Mouse (Mus musculus) embryo, embryonic 11 days (tissue): ENCODE measurements around the gene Tgfbr3.
"Not testable (repeated sequence)": the region's sequence is repeated elsewhere in the genome, so short reads cannot be mapped to it uniquely, and the experiment has no call there.

Experiments used
- DNase-seq: peaks from one replicate; pipeline ENCODE4 v3.0.0-alpha.2; 2015

Gene Tgfbr3

GRCm38 (mm10) chr5:107237971-107238426 is 51.4 kb downstream of the Tgfbr3 start:
- DNase-seq = peak; percentile 54

GRCm38 (mm10) chr5:107236975-107237374 is 52.5 kb downstream of the Tgfbr3 start:
- no peak for DNase-seq

- no peak for DNase-seq
Observed at GRCm38 (mm10) chr5:107236039-107236438, 53.4 kb downstream of the Tgfbr3 start.

GRCm38 (mm10) chr5:107233366-107234354 is 55.8 kb downstream of the Tgfbr3 start:
- DNase-seq = no peak

GRCm38 (mm10) chr5:107230189-107230588 is 59.2 kb downstream of the Tgfbr3 start:
- no peak for DNase-seq

- no peak for DNase-seq
Observed at GRCm38 (mm10) chr5:107229037-107229436, 60.4 kb downstream of the Tgfbr3 start.

- DNase-seq = no peak
Observed at GRCm38 (mm10) chr5:107227580-107227979, 61.8 kb downstream of the Tgfbr3 start.

- no peak for DNase-seq
Observed at GRCm38 (mm10) chr5:107224820-107225417, 64.5 kb downstream of the Tgfbr3 start.

GRCm38 (mm10) chr5:107224151-107224550 is 65.3 kb downstream of the Tgfbr3 start:
- no peak for DNase-seq

- not testable (repeated sequence) for DNase-seq
Observed at GRCm38 (mm10) chr5:107223483-107223882, 65.9 kb downstream of the Tgfbr3 start.

- no peak for DNase-seq
Observed at GRCm38 (mm10) chr5:107223029-107223428, 66.4 kb downstream of the Tgfbr3 start.

GRCm38 (mm10) chr5:107222670-107223005 is 66.8 kb downstream of the Tgfbr3 start:
- no peak for DNase-seq

- peak; percentile 52 for DNase-seq
Observed at GRCm38 (mm10) chr5:107221892-107222669, 67.3 kb downstream of the Tgfbr3 start.

GRCm38 (mm10) chr5:107220936-107221335 is 68.5 kb downstream of the Tgfbr3 start:
- DNase-seq = no peak

- no peak for DNase-seq
Observed at GRCm38 (mm10) chr5:107219883-107220282, 69.5 kb downstream of the Tgfbr3 start.

- DNase-seq = no peak
Observed at GRCm38 (mm10) chr5:107219318-107219717, 70.1 kb downstream of the Tgfbr3 start.

GRCm38 (mm10) chr5:107218594-107218993 is 70.8 kb downstream of the Tgfbr3 start:
- DNase-seq = no peak

- DNase-seq = no peak
Observed at GRCm38 (mm10) chr5:107217139-107217538, 72.3 kb downstream of the Tgfbr3 start.

GRCm38 (mm10) chr5:107213373-107214132 is 75.9 kb downstream of the Tgfbr3 start:
- no peak for DNase-seq

GRCm38 (mm10) chr5:107211830-107212370 is 77.5 kb downstream of the Tgfbr3 start:
- DNase-seq = no peak

- DNase-seq = no peak
Observed at GRCm38 (mm10) chr5:107210040-107210439, 79.4 kb downstream of the Tgfbr3 start.

- DNase-seq = no peak
Observed at GRCm38 (mm10) chr5:107207911-107208310, 81.5 kb downstream of the Tgfbr3 start.
